Mouse (Mus musculus) heart, adult 2 months (tissue): Measurements from ENCODE around the gene Mettl23. TPM values are rescaled to one million over a fixed set of nuclear protein-coding genes. Genes with fewer than 3 reads are reported as not detected.

Source experiments
- DNase-seq, 2 experiments: peaks; one replicate each; pipeline ENCODE4 v3.0.0; 2021
- H3K27ac ChIP-seq: fragments of 200-600 bp; 2 replicates; pipeline ENCODE4 v1.8.1; 2022
- H3K27me3 ChIP-seq: fragments of 200-500 bp; 2 replicates; pipeline ENCODE4 v1.6.1; 2012; ENCODE audit warnings: mild to moderate bottlenecking, low read length, inconsistent platforms, mixed read lengths; ENCODE audit not compliant: control insufficient read depth, insufficient read depth
- H3K36me3 ChIP-seq: fragments of 200-500 bp; 2 replicates; pipeline ENCODE4 v1.6.1; 2012; ENCODE audit warnings: low read length, inconsistent platforms; ENCODE audit not compliant: control insufficient read depth, insufficient read depth
- H3K4me1 ChIP-seq: fragments of 200-500 bp; 2 replicates; pipeline ENCODE4 v1.6.1; 2011; ENCODE audit warnings: low read length; ENCODE audit not compliant: control insufficient read depth, insufficient read depth
- H3K4me3 ChIP-seq: fragments of 200-600 bp; 2 replicates; pipeline ENCODE4 v1.8.1; 2022
- H3K79me2 ChIP-seq: fragments of 200-500 bp; replicated peaks from 2 replicates; pipeline ENCODE4 v1.6.1; 2012; ENCODE audit warnings: mild to moderate bottlenecking, inconsistent platforms, low read length, moderate library complexity, mixed read lengths; ENCODE audit not compliant: control insufficient read depth, insufficient read depth
- H3K9ac ChIP-seq: fragments of 200-500 bp; 2 replicates; pipeline ENCODE4 v1.6.1; 2012; ENCODE audit warnings: low read depth, mild to moderate bottlenecking, control low read depth, inconsistent platforms, low read length, mixed read lengths
- CTCF ChIP-seq: fragments of 200-600 bp; IDR thresholded peaks from 2 replicates; pipeline ENCODE4 v1.8.1; 2022; ENCODE audit warnings: antibody characterized with exemption, mild to moderate bottlenecking, moderate library complexity
- EP300 ChIP-seq: fragments of 200-500 bp; IDR thresholded peaks from 2 replicates; pipeline ENCODE4 v1.6.1; 2011; ENCODE audit warnings: low read depth, low read length, control low read depth; ENCODE audit not compliant: insufficient read depth
- POLR2A ChIP-seq: fragments of 200-500 bp; IDR thresholded peaks from 2 replicates; pipeline ENCODE4 v1.6.1; 2011; ENCODE audit warnings: mild to moderate bottlenecking, low read depth, low read length, control low read depth; ENCODE audit not compliant: insufficient read depth
- WGBS: fragments of 180-500 bp; shearing (Covaris S2); methylation state at CpG from one replicate; pipeline ENCODE4 v1.1.7; 2018; 5-methylcytosine and 5-hydroxymethylcytosine counted together
- intact Hi-C: fragments of 180-260 bp; cut with DNase I; formaldehyde crosslinking; loops from one replicate; pipeline ENCODE4 v1.15.1; 2025
- polyA plus RNA-seq: library from polyadenylated mRNA; depleted of rRNA; stranded (reverse); fragments of >200 nt; gene quantifications from 2 replicates; pipeline ENCODE4 v1.2.3, GENCODE M21; 2012
- total RNA-seq, 2 experiments: library from RNA; stranded (reverse); gene quantifications; 2 replicates each; pipeline ENCODE4 v1.2.3; 2021

Gene Mettl23
- total and polyA plus RNA-seq, 3 experiments = 34.3 to 40.5 (median 38.3) TPM

DNA sequence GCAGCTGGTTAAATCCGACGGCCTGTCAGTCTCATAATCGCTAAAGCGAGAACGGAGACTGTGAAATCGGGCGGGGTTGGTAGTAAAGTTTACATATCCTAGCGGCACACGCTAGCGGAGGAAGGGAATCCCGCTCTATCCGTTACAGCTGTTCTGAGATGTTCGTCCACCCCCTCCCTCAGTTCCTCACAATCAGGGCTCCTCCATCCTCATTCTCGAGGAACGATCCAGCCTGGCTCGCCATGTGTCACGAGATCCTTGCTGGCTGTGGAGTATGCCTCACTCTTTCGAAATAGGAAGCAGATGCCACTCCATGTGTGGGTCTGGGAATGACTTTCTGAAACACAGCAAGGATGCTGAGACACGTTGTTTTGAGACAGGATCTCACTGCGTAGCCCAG, 30.9 kb downstream of the Mettl23 start:
- Histone ChIP-seq H3K4me1 (no peaks in the 10 kb centered on the region), H3K4me3 (no peak overlapping the region), H3K79me2 (no peaks in the 10 kb centered on the region), H3K27me3 (no peaks in the 10 kb centered on the region), H3K27ac (no peak overlapping the region), H3K9ac (no peak overlapping the region), H3K36me3 (no peaks in the 10 kb centered on the region)
- intact Hi-C loops = no loop called here
- WGBS = 93% methylated on average over 20 of the region's 20 CpGs
- DNase-seq = no peak
- TF ChIP-seq POLR2A (no peak), EP300 (no peak), CTCF (no peak)

DNA sequence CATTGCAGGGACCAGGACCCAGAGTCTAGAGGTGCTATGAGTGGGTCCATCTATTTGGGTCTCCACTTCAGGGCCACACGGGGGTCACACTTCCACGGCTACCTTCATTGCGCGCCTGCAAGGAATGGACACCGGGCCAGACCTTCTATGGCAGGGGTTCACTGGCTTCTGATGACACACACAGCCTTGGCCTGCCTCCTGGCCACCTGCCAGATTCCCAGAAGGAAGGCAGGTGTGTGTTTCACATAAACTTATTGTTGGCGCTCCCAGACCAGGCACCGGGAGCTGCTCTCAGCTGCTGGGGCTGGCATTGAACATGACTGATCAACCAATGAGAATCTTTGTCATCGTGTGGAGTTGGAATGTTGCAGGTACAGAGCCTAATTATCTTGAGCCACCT, 35.4 kb downstream of the Mettl23 start:
- no peak for TF ChIP-seq CTCF
- no peak for TF ChIP-seq EP300
- TF ChIP-seq POLR2A = no peak
- Histone ChIP-seq H3K79me2 (no peaks in the 10 kb centered on the region), H3K27ac (no peak overlapping the region), H3K4me3 (no peak overlapping the region), H3K27me3 (no peaks in the 10 kb centered on the region), H3K4me1 (no peaks in the 10 kb centered on the region), H3K9ac (no peak overlapping the region), H3K36me3 (no peaks in the 10 kb centered on the region)
- intact Hi-C loops = no loop called here
- whole genome bisulfite sequencing = 87% methylated on average over 8 of the region's 8 CpGs
- DNase-seq = no peak

DNA sequence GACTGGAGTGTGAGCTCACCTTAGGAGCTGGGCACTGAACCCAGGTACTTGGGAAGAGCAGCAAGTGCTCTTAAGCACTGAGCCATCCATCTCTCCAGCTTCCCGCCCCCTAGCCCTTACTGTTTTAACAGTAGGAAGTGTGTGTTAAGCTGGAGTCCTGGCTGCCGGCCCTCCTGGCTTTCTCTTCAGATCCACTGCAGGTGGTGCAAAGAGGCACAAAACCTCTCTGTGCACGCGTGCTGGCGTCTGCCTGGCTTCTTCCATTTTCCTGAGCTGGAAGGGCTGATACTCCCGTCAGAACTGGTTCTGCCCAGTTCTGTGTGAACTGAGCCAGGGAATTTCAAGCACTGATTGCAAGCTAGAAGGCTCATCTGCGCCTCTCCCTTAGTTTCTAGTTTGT, 37.8 kb downstream of the Mettl23 start:
- Histone ChIP-seq H3K9ac (no peak overlapping the region), H3K79me2 (no peaks in the 10 kb centered on the region), H3K4me3 (no peak overlapping the region), H3K27me3 (no peaks in the 10 kb centered on the region), H3K4me1 (peaks cover 1% of the 10 kb centered on the region; the same call in 1 of the 2 replicates), H3K27ac (no peak overlapping the region), H3K36me3 (no peaks in the 10 kb centered on the region)
- WGBS = 71% methylated on average over 7 of the region's 7 CpGs
- intact Hi-C loops = loop anchor here (10.0 kb wide), 1 partner anchor 294 kb away; no protein-coding TSS in a partner anchor
- TF ChIP-seq CTCF (no peak), EP300 (no peak), POLR2A (no peak)
- DNase-seq = no peak

DNA sequence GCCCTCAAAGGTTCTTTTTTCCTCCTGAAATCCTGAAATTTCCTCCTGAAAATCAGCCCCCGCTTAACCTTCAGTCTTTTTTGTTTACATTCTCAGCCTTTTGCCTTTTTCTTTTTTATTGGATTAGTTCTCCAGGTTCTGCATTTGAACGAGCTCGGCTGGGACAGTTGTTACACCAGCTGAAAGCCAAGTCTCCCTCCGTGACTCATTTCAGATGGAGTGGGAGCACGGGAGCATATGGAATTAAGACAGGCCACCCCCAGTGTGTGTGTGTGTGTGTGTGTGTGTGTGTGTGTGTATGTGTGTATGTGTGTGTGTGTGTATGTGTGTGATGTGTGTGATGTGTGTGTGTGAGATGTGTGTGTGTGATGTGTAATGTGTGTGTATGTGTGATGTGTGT, 38.4 kb downstream of the Mettl23 start:
- H3K4me3 ChIP-seq = no peak overlapping the region
- WGBS = 70% methylated on average over 5 of the region's 5 CpGs
- no peak overlapping the region for H3K27ac ChIP-seq
- H3K27me3 ChIP-seq = no peaks in the 10 kb centered on the region
- TF ChIP-seq POLR2A (no peak), CTCF (no peak), EP300 (no peak)
- intact Hi-C loops = loop anchor here (10.0 kb wide), 1 partner anchor 293 kb away; no protein-coding TSS in a partner anchor
- no peaks in the 10 kb centered on the region for H3K36me3 ChIP-seq
- H3K79me2 ChIP-seq = no peaks in the 10 kb centered on the region
- peaks cover 1% of the 10 kb centered on the region; the same call in 1 of the 2 replicates for H3K4me1 ChIP-seq
- no peak overlapping the region for H3K9ac ChIP-seq
- no peak for DNase-seq

DNA sequence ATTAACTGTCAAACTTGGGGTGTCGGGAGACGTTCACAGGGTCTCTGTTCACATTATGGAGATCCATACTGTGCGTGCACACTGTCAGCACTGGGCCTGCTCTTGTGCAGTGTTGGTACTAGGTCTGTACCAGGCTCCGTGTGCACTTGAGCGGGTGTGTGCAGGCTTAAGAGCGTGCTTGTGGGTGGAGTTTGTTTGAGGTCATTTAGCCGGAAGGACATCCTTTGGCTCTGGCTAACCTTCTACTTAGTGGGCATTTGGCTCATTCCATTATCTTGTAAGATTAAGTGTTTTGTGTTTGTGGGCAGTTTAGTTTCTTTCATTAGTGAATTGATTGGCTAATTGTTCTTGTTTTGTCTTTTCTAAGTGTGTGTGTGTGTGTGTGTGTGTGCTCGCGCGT, 39.4 kb downstream of the Mettl23 start:
- H3K4me1 ChIP-seq = peaks cover 1% of the 10 kb centered on the region; the same call in 1 of the 2 replicates
- H3K79me2 ChIP-seq = no peaks in the 10 kb centered on the region
- no peak for DNase-seq
- TF ChIP-seq EP300 (no peak), CTCF (no peak), POLR2A (no peak)
- intact Hi-C loops = loop anchor here (10.0 kb wide), 1 partner anchor 292 kb away; no protein-coding TSS in a partner anchor
- H3K27ac ChIP-seq = no peak overlapping the region
- H3K9ac ChIP-seq = no peak overlapping the region
- no peaks in the 10 kb centered on the region for H3K27me3 ChIP-seq
- no peak overlapping the region for H3K4me3 ChIP-seq
- 84% methylated on average over 10 of the region's 10 CpGs for WGBS
- no peaks in the 10 kb centered on the region for H3K36me3 ChIP-seq

DNA sequence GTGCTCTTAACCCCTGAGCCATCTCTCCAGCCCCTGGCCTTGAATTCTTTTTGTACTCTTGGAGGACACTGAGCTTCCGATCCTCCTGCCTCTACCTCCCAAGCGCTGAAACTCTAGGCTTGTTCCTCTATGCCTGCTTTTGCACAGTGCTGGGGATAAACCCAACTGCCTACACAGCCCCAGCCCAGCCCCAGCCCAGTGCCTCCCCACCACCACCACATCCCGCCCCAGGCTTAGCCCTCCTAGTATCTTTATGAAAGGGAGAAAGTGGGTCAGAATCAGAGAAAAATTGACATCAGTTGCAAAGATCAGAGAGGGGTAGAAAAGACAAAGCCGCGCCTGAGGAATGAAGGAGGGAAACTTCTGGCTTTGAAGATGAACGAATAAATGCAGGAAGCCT, 41.0 kb downstream of the Mettl23 start:
- H3K36me3 ChIP-seq = no peaks in the 10 kb centered on the region
- H3K9ac ChIP-seq = no peak overlapping the region
- no peak for DNase-seq
- no peak overlapping the region for H3K4me3 ChIP-seq
- no peaks in the 10 kb centered on the region for H3K79me2 ChIP-seq
- H3K27ac ChIP-seq = no peak overlapping the region
- no peak for TF ChIP-seq EP300
- no peak for TF ChIP-seq POLR2A
- TF ChIP-seq CTCF = no peak
- intact Hi-C loops = loop anchor here (10.0 kb wide), 1 partner anchor 291 kb away; no protein-coding TSS in a partner anchor
- 85% methylated on average over 6 of the region's 6 CpGs for WGBS
- H3K27me3 ChIP-seq = no peaks in the 10 kb centered on the region
- peaks cover 1% of the 10 kb centered on the region; the same call in 1 of the 2 replicates for H3K4me1 ChIP-seq
